Mouse (Mus musculus): ENCODE data around the gene Gng7.
"Not testable (repeated sequence)": the region's sequence is repeated elsewhere in the genome, so short reads cannot be mapped to it uniquely, and the experiment has no call there.

Gng7 gene

DNA sequence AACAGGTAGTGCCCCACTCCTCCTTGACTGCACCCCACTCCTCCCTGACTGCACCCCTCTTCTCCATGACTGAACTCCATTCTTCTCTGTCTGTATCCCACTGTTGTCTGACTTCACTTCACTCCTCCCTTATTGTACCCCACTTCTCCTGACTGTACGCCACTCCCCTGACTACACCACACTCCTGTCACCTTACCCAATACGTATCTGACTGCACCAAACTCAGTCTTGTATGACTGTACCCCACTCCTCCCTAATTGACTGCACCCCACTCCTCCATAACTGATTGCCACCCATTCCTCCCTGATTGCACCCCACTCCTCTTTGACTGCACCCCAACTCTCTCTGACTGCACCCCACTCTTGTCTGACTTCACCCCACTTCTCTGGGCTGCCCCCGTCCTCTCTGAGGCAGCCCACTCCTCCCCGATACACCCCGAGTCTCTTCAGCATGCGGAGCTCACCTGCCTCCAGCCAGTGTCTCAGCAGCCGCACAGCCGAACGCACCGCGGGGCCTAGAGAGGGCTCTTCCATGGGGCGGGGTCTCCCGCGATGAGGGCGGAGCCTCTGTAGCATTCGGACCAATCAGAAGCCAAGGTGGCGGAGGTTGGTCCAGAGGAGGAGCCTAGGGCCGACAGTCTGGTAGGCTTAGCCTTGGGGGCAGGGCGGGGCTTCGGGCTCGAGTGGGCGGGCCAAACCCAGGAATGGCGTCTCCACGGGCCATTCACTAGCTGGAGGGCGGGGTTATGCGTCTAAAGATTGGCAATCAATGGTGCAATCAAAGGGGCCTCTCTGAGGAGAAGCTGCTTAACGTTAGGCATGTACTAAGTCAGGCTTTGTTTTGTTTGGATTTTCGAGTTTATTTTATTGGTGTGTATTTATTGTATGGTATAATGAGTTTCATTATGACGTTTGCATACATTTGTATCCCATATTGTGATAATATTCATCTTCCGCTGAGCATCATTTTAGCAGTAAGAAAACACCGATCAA, at the start of gene Gng7:
Gene Gng7 (minus strand): TSS at position 553 of the 992 bp plus-strand sequence.
- peak; percentile 99 for DNase-seq

DNA sequence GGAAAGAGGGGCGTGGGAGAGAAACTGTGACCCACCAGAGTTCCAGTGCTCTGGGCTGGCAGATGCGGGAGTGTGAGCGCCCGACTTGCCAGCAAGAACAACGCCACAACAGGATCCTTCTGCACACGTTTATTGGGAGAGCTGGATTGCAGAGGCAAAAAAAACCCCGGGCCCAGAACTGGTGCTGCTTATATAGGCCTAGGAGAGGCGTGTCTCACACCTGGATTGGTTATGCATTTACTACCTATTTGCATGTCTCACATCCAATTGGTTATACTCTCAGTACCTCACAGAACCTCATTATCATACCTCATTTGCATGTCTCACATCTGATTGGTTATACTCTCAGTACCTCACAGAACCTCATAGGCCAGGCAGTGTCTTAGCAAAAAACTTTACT, 49.8 kb upstream of the Gng7 start:
- DNase-seq: not testable (repeated sequence)

DNA sequence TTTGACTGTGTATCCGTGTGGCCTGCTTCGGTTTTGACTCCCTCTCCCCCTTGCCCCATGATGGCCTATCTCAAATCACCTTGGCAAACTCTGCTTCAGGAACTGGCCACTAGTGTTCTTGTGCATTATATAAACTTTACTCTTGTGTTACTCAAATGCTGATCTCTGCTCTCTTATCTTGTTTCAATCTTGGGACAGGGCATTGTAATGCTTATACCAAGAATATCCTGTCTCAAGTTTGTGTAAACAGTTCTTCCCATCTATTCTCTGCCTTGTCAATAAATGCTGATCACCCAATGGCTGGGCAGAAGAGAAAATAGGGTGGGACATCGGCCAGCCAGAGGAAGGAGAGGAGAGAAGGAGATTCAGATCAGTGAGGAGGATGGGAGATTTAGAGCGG, 48.0 kb upstream of the Gng7 start:
- no peak for DNase-seq

DNA sequence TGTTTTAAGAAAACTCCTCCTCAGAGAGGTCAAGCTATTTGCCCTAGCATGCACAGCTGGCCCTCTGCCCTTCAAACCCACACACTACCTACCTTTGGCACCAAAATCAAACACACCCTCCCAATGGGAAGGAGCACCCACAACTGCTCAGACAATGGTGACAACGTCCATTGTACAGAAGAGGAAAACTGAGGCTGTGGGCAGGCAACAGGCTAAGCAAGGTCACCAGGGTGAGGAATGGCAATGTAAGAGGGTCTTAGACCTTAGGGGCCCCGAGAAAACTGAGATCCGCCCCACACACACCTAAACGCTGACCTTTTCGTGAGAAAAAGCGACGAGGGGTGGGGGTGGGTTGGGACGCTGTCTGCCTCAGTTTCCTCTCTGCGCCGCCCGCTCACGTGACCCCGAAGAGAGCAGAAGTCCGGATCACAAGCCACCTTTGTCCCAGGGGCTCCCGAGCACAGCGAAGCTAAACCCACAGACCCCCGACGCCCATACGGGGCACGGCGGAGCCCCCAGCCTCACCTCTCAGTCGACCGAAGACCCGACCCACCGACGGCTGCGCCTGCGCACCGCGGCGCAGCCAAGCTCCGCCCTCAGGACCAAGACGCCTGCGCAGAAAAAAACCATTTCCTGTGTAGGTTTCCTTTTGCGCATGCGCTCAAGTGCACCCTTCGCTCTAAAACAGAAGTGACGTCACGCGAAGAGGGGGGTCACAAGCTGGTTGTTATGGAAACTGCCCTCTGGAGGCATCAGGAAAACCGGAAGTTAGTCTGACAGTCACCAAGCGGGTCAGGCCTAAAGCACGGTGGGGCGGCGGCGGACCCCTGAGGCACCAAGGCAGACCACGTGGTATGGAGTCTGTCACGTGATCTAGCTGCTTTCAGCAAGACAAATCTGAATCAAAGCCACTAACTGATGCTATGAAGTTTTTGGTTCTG, 45.1 kb upstream of the Gng7 start, which contains the start of gene Sgta:
Gene Sgta (minus strand): TSS at position 579 of the 941 bp plus-strand sequence.
- peak; percentile 100 for DNase-seq

DNA sequence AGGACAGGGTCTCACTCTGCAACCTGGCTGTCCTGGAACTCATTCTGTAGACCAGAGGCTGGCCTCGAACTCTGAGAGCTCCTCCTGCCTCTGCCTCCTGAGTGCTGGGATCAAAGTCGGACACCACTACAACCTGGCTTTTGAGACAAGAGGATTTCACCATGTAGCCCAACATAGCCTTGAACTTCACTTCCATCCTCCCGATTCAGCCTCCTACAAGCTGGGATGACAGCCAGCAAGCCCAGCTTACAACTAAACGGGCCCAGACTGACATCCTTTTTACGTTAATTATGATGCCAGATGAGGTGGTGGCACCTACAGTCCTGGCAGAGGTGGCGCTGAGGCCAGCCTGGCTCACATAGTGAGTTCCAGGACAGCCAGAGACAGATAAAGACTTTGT, 44.2 kb upstream of the Gng7 start:
- DNase-seq: no peak

DNA sequence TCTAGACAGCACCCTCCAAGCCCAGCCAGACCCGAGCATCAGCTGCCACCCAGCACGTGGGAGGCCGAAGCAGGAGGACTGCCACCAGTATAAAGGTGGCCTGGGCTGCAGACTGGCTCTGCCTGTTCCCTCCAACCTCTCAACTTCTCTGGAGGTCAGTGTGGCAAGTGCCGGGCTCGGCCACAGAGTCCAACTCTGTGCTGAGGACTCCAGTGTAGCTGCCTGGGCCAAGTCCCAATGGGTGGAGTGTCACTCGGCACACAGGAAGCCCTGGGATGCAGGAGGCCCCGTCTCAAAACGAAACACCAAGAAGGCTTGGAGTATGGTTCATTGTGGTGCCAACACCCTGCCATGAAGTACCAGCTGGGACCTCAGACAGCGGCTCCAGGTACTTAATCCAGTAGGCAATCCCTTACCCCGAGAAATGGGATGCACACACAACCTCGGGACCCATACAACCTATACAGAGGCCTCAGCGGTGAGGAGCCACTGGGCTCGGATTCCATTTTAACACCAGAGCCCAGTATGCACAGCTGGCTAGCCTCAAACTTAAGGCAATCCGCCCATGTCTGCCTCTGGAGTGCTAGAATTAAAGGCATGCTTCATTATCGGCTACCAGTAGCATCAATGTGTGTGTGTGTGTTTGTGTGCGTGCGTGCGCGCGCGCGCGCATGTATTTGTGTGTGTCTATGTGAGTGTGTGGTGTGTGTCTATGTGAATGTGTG, 42.8 kb upstream of the Gng7 start:
- no peak for DNase-seq

DNA sequence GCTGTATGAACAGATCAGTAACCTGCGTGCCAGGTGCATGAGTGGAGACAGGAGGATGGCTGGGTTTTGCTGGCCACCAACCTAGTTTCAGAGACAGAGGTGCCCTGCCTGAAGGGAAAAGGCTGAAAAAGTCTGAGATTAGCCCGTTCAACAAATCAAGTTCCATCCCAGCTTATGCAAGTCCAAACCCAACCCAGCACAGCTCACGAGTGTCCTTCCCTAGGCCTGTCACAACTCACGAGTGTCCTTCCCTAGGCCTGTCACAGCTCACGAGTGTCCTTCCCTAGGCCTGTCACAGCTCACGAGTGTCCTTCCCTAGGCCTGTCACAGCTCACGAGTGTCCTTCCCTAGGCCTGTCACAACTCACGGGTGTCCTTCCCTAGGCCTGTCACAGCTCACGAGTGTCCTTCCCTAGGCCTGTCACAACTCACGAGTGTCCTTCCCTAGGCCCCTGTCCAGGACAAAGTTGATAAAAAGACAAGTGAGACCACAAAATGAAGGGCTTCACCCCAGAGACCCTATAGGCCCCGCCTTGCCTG, 41.1 kb upstream of the Gng7 start:
- not testable (repeated sequence) for DNase-seq

DNA sequence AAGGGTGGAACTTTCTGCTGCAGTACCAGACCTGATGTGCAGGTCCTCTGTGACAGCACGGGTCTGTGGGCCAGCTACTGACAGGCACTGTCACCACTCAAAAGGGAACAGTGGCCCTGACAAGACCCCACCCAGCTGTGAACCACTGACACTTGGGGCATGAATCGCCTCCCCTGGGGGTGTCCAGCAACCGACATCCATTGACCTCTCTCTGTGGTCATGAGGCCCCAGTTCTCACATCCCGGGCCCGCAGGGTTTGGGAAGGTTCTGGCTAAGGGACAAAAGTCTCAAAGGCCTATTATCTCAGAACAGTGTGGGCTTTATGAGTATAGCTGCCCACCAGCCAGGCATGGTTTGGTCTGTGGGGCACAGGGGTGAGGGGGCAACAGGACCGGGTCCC, 40.4 kb upstream of the Gng7 start:
- DNase-seq: peak; percentile 45

DNA sequence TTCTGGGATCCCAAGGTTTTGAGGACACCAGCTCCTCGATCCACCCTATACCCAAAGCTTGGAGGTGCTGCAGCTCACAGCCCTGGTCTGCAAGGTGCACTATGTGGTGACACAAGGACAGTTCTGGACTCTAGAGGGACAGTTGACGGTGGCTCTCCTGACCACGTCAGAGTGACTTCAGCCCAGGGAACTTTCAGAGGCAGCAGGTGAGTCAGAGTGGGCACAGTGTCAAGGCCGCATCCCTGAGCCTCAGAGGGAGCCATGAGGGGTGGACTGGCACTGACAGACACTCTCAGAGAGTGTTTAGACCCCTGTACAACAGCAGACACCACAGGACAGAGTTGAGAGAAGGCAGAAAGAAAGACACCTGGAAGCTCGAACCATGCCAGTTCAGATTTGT, 37.8 kb upstream of the Gng7 start:
- no peak for DNase-seq

DNA sequence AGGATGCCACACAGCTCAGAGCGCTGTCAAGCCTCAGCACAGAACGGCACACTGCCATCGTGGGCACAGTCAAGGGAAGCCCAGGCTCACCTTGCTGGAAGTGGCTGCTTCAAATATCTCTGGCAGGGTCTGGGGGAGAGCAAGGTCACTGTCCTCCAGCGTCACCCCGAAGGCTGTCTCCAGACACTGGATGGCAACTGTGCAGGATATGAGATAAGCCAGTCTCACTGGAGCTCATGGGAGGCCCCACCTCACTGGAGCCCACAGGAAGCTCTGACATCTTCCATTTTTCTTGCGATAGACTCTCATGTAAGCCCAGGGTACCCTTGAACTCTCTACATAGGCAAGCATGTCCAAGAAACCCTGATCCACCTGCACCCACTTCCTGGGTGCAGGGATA, 36.4 kb upstream of the Gng7 start:
- DNase-seq: no peak

DNA sequence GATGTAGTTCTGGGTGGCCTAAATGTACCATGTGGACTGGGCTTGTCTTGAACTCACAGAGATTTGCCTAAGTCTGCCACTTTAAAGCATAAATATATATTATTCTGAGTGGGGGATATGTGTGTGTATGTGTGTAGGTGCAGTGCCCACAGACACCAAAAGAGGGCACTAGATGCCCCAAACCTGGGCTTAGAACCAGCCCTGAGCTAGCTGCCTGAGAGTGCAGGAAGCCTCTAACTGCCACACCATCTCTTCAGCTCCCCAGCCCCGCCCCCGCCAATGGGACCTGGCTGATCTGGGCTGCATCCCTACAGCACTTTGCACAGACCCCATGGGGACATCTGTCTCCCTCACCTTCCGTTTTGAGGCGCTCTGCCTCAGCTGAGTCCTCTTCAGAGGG, 35.9 kb upstream of the Gng7 start:
- no peak for DNase-seq

DNA sequence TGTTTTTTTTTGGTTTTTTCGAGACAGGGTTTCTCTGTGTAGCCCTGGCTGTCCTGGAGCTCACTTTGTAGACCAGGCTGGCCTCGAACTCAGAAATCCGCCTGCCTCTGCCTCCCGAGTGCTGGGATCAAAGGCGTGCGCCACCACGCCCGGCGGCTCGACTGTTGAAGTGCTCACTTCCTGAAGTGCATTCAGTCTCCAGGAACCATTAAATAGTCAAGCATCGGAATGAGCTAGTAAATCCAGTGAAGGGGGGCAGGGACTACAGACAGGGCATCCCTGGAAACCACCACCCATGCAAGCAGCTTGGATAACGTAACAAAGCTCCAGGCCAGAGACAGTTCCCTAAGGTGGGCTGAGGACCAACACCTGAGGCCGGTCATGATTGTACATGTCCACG, 30.5 kb upstream of the Gng7 start:
- DNase-seq: not testable (repeated sequence)

DNA sequence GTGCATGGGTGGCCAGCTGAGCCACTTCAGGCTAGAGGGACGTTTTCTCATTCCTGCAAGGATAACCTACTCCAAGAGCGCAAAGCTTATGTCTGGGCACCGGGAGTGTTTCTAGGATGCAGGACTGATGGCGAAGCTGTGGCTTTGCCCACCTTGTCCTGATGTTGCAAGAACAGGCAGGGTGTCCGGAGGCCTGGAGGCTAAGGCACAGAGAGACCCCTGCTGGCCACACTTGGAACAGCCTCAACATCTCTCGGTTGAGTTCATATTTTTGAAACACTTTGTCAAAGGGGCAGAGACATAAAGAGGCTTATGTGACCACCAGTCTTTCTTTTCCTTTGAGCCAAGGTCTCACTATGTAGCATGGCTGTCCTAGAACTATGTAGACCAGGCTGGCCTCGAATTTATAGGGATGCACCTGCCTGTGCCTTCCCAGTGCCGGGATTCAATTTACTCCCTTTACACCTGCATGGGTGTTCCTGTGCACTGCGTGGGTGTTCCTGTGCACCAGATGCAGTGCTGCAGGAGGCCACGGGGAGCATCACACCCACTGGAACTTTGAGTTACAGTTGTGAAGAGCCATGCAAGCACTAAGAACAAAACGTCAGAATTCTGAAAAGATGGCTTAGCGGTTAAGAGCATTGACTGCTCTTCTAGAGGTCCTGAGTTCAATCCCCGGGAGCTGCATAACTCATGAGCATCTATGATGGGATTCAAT, 26.9 kb upstream of the Gng7 start:
- DNase-seq: peak; percentile 54

DNA sequence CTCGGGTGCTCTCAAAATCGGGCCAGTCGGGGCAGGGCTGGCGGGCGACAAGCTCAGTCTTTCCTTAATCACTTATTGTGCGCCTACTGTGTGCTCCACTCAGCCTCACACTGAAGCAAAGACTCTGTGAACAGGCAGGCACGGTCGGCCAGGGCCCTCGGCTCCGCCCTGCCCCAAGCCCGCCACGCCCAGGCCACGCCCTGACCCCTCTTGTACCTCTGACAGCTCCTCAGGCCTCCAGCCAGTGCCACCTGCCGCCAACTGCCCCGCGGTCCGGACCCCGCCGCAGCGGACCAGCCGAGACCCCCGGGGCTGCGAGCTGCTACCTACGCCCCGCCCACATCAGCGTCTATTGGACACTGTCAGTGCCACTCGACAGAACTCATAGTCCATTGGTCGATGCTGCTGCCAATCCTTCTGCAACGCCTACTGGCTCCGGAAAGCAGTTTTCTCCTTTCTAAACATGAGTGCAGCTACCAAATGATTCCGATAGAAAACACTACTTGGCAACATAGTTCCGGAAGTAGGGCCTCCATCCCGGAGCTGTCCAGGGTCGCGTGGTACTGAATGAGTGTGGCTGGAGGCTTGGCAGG, 22.3 kb upstream of the Gng7 start, which contains the start of gene Slc39a3:
Gene Slc39a3 (minus strand): TSS at position 439 of the 593 bp plus-strand sequence.
- peak; percentile 98 for DNase-seq

DNA sequence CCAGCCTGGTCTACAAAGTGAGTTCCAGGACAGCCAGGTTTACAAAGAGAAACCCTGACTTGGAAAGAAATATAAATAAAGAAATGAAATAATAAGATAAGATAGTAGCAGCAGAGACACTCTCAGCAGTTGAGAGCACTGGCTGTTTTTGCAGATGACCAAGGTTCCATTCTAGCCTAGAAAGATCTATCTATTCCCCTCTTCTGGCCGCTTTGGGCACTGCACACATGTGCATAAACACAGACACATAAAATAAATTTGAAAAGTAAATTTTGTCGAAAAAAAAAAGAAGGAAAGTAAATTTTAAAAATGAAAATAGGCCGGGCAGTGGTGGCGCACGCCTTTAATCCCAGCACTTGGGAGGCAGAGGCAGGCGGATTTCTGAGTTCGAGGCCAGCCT, 21.5 kb upstream of the Gng7 start:
- DNase-seq: no peak

DNA sequence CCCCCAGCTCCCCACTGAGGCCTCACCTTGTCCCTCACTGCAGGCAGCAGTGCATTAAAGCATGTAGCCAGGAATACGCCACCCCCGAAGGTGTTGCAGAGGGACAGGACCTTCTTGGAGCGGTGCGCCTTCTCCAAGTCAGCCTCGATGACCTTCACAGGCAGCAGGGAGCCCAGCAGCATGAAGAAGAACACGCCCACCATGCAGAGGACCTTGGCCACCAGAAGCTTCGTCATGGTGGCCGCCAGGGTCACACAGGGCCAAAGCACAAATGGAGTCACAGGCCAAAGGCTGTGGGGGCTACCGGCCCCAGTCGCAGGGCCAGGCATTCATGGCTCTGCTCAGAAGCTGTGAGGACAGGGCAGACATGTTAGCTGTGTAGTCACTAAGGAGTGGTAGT, 18.8 kb upstream of the Gng7 start:
- no peak for DNase-seq

DNA sequence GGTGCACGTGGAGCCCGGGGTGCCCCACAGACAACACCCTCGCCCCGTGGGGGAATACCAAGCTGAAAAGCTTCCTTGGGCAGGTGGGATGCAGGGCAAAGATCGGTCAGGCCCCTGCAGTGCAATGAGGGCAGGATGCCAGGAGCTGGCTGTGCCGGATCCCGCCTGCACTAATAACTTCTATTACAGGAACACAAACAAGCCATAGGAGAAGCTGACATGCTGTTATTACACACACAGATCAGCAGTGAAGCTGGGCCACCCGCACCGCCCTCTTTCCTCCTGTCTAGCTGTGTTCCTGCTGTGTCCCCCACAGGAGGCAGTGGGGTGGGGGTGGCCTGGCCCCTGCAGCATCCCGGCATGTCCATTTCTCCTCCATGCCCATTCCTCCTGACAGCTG, 14.3 kb upstream of the Gng7 start:
- no peak for DNase-seq

DNA sequence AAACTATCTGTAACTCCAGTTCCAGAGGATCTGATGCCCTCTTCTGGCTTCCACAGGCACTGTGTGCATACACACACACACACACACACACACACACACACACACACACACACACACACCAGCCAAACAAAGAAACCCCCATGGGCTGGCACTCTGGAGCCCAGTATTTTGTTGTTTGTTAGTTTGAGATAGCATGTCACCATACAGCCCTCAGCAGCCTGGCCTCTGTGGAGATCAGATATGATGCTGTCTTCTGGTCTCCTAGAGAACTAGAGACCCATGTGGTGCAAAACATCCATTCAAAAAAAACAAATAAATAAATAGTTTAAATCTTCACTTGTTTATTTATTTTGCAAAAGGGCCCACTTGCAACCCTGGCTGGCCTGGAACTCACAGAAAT, 13.5 kb upstream of the Gng7 start:
- no peak for DNase-seq

DNA sequence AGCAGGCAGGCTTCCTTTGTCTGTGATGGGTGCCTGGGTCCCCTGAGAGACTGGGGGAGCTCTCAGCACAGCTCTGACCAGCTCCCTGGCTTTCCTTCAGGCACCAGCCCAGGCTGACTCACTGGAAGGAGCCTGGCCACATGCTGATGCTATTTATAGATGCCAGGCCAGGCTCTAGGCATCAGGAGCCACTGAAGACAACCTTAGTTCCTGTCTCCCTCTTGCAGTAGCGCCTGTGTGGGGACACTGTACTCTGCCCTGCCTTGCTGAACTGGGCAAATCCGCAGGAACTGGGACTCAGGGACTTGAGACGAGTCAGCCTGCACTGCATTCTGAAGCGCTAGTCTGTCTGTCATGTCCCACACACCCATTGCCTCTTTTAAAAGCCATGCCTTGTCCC, 12.6 kb upstream of the Gng7 start:
- no peak for DNase-seq

DNA sequence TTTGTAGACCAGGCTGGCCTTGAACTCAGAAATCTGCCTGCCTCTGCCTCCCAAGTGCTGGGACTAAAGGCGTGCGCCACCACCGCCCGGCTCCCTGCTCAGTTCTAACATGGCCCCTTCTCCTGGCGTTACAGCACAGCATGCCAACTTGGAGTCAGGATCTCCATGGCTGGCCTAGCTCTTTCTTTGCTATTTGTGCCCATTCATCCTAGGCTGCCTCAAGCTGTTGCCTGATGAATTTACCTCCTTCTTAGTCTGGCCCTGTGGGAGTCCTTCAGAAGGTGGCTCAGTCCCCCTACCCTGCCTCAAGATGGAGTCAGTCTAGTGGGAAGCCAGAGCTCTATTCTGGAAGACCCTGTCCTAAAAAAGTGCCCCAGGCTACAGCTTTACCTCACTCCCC, 12.1 kb upstream of the Gng7 start:
- no peak for DNase-seq

DNA sequence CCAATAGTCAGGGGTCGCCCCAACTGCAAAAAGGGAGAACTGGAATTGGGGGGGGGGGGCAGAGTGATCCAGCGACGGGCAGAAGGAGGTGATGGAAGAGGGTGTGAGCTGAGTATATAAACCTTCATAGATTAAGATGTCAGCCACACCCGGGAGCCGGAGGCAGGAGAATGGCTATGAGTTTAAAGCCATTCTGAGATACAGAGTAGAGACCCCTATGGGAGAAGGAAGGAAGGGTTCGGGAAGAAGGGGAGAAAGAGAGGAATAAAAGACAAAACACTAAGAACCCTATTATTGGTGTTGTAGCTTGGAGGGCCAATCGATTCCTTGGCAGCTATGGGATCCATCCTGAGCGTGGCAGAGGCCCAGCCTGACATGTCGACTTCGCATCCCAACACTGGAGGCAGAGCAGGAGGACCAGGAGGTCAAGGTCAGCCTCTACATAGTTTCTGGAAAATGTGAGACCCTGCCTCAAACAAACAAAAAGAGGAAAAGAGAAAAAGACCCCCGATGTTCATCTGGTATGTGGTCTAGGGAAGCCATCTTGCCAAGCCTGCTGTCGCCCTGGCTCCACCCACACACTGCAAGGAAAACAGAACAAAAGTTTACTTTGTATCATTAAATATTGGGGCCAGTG, 11.0 kb upstream of the Gng7 start, which contains the start of gene Diras1:
Gene Diras1 (minus strand): TSS at position 24 of the 637 bp plus-strand sequence.
- no peak for DNase-seq

Measured in layer of hippocampus, adult 9-11 months (tissue).